Mouse (Mus musculus) embryonic facial prominence, embryonic 14.5 days (tissue): ENCODE results near the gene Inhbc. TPM values are rescaled to one million over a fixed set of nuclear protein-coding genes. Genes with fewer than 3 reads are reported as not detected.
A peak's percentile ranks its signal among the peaks of the same experiment; 100 is the strongest.

ENCODE experiments used
- ATAC-seq: fragments of 200-750 bp; cut with Nextera tagmentation; 2 replicates; pipeline ENCODE4 v1.8.0; 2017; ENCODE audit warnings: low read depth, moderate number of reproducible peaks, moderate TSS enrichment
- DNase-seq: peaks from one replicate; pipeline ENCODE4 v3.0.0-alpha.2; 2015; ENCODE audit warnings: low spot score
- H3K27ac ChIP-seq: fragments of 300-500 bp; sonication (generic); replicated peaks from 2 replicates; pipeline ENCODE4 v1.5.1; 2014; ENCODE audit warnings: low read depth, mild to moderate bottlenecking, low read length, moderate library complexity
- H3K27me3 ChIP-seq: fragments of 300-500 bp; sonication (generic); replicated peaks from 2 replicates; pipeline ENCODE4 v1.6.1; 2014; ENCODE audit warnings: low read length; ENCODE audit not compliant: control insufficient read depth, insufficient read depth
- H3K36me3 ChIP-seq: fragments of 300-500 bp; sonication (generic); 2 replicates; pipeline ENCODE4 v1.6.1; 2014; ENCODE audit warnings: low read length, mixed read lengths; ENCODE audit not compliant: control insufficient read depth, insufficient read depth
- H3K4me1 ChIP-seq: fragments of 300-500 bp; sonication (generic); 2 replicates; pipeline ENCODE4 v1.6.1; 2014; ENCODE audit warnings: antibody characterized with exemption, low read length; ENCODE audit not compliant: control insufficient read depth, insufficient read depth
- H3K4me2 ChIP-seq: fragments of 300-500 bp; sonication (generic); 2 replicates; pipeline ENCODE4 v1.6.1; 2014; ENCODE audit warnings: low read depth, mild to moderate bottlenecking, low read length, moderate library complexity, mixed read lengths
- H3K4me3 ChIP-seq: fragments of 300-500 bp; sonication (generic); 2 replicates; pipeline ENCODE4 v1.5.1; 2014; ENCODE audit warnings: low read depth, mild to moderate bottlenecking, low read length
- H3K9ac ChIP-seq: fragments of 300-500 bp; sonication (generic); 2 replicates; pipeline ENCODE4 v1.6.1; 2014; ENCODE audit warnings: low read depth, mild to moderate bottlenecking, low read length, moderate library complexity, mixed read lengths
- H3K9me3 ChIP-seq: fragments of 300-500 bp; sonication (generic); 2 replicates; pipeline ENCODE4 v1.6.1; 2016; ENCODE audit warnings: low read length; ENCODE audit not compliant: control insufficient read depth
- WGBS: fragments of 180-500 bp; shearing (Covaris S2); extraction: QIAGEN DNeasy Blood & Tissue Kit; methylation state at CpG from one replicate; pipeline ENCODE4 v1.1.7; 2014; 5-methylcytosine and 5-hydroxymethylcytosine counted together
- polyA plus RNA-seq: library from polyadenylated mRNA; unstranded; fragments of >200 nt; fragmentation: Nextera tagmentation; extraction: Ambion mirVana; gene quantifications from 2 replicates; pipeline ENCODE4 v1.2.1, GENCODE M21; 2014

The Inhbc gene
- polyA plus RNA-seq, 1 experiment from 2014 or later = not detected

DNA sequence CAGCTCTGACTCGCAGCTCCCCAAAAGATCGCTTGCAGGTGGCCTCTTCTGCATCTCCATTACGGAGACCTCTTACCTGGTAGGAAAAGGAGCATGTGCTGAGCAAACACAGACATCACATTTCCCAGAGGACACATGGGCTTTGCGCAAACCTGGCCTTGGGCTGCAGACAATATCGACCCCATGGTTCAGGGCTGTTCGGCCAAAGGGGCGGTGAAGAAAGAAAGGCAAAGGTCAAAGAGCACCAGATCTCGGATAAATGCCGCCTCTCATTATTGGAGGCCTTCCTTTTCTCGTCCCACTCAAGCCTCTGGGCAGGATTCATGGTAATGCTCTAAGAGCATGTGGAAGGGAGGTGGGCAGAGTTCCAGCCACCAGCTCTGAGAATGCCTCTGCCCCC, 14.9 kb downstream of the Inhbc start:
- Histone ChIP-seq H3K9ac (no peak overlapping the region), H3K36me3 (no peaks in the 10 kb centered on the region), H3K4me3 (no peak overlapping the region), H3K27ac (no peak overlapping the region), H3K9me3 (no peaks in the 10 kb centered on the region), H3K4me2 (no peak overlapping the region), H3K27me3 (no peaks in the 10 kb centered on the region), H3K4me1 (peaks cover 5% of the 10 kb centered on the region; the same call in 1 of the 2 replicates)
- ATAC-seq (no peak), DNase-seq (no peak)
- WGBS = 55% methylated on average over 10 of the region's 10 CpGs

- DNase-seq (no peak), ATAC-seq (no peak)
- H3K4me3 ChIP-seq = no peak within 1 kb of the TSS
- H3K4me1 ChIP-seq = peaks cover 6% of the 10 kb centered on the region; the same call in 1 of the 2 replicates
- no peaks in the 10 kb centered on the region for H3K9me3 ChIP-seq
- WGBS = 84% methylated on average over 18 of the region's 18 CpGs
- H3K9ac ChIP-seq = no peak within 1 kb of the TSS
- no peak within 1 kb of the TSS for H3K27ac ChIP-seq
- H3K27me3 ChIP-seq = no peaks in the 10 kb centered on the region
- H3K4me2 ChIP-seq = no peak within 1 kb of the TSS
- H3K36me3 ChIP-seq = no peaks in the 10 kb centered on the region
Observed at GRCm38 (mm10) chr10:127353909-127354895, 16.0 kb downstream of the Inhbc start, which contains the start of gene Inhbe. Gene Inhbe, minus strand, starts transcription at chr10:127354411.

GRCm38 (mm10) chr10:127352766-127353165, 17.5 kb downstream of the Inhbc start:
- H3K4me1 ChIP-seq = peaks cover 6% of the 10 kb centered on the region; the same call in 1 of the 2 replicates
- DNase-seq = no peak
- no peaks in the 10 kb centered on the region for H3K36me3 ChIP-seq
- no peak overlapping the region for H3K4me3 ChIP-seq
- WGBS = 86% methylated on average over 11 of the region's 11 CpGs
- H3K9me3 ChIP-seq = no peaks in the 10 kb centered on the region
- no peak overlapping the region for H3K9ac ChIP-seq
- no peaks in the 10 kb centered on the region for H3K27me3 ChIP-seq
- no peak overlapping the region for H3K4me2 ChIP-seq
- H3K27ac ChIP-seq = no peak overlapping the region
- ATAC-seq = no peak

- DNase-seq = no peak
- Histone ChIP-seq H3K9ac (no peak overlapping the region), H3K4me2 (no peak overlapping the region), H3K36me3 (no peaks in the 10 kb centered on the region), H3K9me3 (no peaks in the 10 kb centered on the region), H3K27ac (no peak overlapping the region), H3K4me1 (peaks cover 6% of the 10 kb centered on the region; the same call in 1 of the 2 replicates), H3K27me3 (no peaks in the 10 kb centered on the region), H3K4me3 (no peak overlapping the region)
- ATAC-seq = no peak
- WGBS = 84% methylated on average over 9 of the region's 9 CpGs
Observed at GRCm38 (mm10) chr10:127352187-127352586, 18.0 kb downstream of the Inhbc start.

DNA sequence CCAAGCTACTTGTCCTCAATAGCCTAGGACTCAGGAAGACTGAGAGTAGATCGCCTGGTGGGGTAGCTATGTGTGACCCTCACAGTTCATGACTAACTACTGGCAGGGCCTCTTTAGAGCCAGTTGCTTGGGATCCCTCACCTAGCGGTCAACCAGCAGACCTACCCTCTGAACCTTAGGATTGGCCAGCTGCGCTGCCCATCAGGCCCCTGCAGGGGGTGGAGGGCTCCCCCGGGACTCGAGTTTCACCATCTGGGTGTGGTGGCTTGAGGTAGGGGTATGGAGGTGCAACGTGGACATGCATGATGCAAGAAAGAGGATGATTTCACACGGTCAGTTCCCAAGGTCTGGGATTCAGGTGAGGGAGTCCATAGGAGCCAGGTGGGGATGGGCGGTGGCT, 18.5 kb downstream of the Inhbc start:
- no peak overlapping the region for H3K27ac ChIP-seq
- H3K4me2 ChIP-seq = no peak overlapping the region
- DNase-seq = no peak
- H3K9me3 ChIP-seq = no peaks in the 10 kb centered on the region
- H3K9ac ChIP-seq = no peak overlapping the region
- no peak overlapping the region for H3K4me3 ChIP-seq
- ATAC-seq = no peak
- no peaks in the 10 kb centered on the region for H3K36me3 ChIP-seq
- H3K4me1 ChIP-seq = peaks cover 6% of the 10 kb centered on the region; the same call in 1 of the 2 replicates
- WGBS = 67% methylated on average over 8 of the region's 8 CpGs
- no peaks in the 10 kb centered on the region for H3K27me3 ChIP-seq

DNA sequence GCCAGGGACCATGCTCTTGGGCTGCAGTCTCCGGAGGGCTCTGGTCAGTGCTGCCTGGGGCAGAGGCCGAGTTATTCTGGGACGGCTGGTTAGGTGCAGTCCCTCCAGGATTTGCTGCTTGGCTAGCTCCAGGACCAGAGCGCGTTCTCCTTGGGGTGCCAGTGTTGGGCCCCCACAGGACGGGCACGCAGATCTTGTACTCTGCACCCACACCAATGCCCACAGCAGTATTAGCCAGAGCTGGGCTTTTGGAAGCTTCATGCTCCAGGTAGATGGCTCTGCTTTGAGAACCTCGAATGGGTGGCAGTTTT, 19.0 kb downstream of the Inhbc start:
- H3K36me3 ChIP-seq = no peaks in the 10 kb centered on the region
- H3K27ac ChIP-seq = no peak overlapping the region
- no peaks in the 10 kb centered on the region for H3K9me3 ChIP-seq
- peak overlapping the region; percentile 31; the same call in 1 of the 2 replicates for H3K4me3 ChIP-seq
- no peak for ATAC-seq
- peak overlapping the region; percentile 55; the same call in 1 of the 2 replicates for H3K4me2 ChIP-seq
- H3K27me3 ChIP-seq = no peaks in the 10 kb centered on the region
- peak overlapping the region; percentile 55 for H3K9ac ChIP-seq
- 87% methylated on average over 8 of the region's 8 CpGs for WGBS
- DNase-seq = no peak
- peaks cover 6% of the 10 kb centered on the region; the same call in 1 of the 2 replicates for H3K4me1 ChIP-seq

GRCm38 (mm10) chr10:127350594-127351284, 19.5 kb downstream of the Inhbc start:
- DNase-seq (peak; percentile 81), ATAC-seq (peak; percentile 89)
- Histone ChIP-seq H3K4me1 (peaks cover 6% of the 10 kb centered on the region; the same call in 1 of the 2 replicates), H3K4me3 (peak overlapping the region; percentile 31), H3K27me3 (no peaks in the 10 kb centered on the region), H3K4me2 (peak overlapping the region; percentile 55), H3K9me3 (no peaks in the 10 kb centered on the region), H3K27ac (no peak overlapping the region), H3K9ac (peak overlapping the region; percentile 55), H3K36me3 (no peaks in the 10 kb centered on the region)
- whole genome bisulfite sequencing = 10% methylated on average over 24 of the region's 24 CpGs

- Histone ChIP-seq H3K4me3 (no peak overlapping the region), H3K4me2 (no peak overlapping the region), H3K9ac (no peak overlapping the region), H3K4me1 (peaks cover 6% of the 10 kb centered on the region; the same call in 1 of the 2 replicates), H3K9me3 (no peaks in the 10 kb centered on the region), H3K27ac (no peak overlapping the region), H3K27me3 (no peaks in the 10 kb centered on the region), H3K36me3 (no peaks in the 10 kb centered on the region)
- no peak for DNase-seq
- WGBS = 72% methylated on average over 8 of the region's 8 CpGs
- no peak for ATAC-seq
Observed at GRCm38 (mm10) chr10:127349810-127350209, 20.4 kb downstream of the Inhbc start.
